Mouse (Mus musculus) WW6 (cell line): Measurements from ENCODE around the gene Prkn.

Experiments
- DNase-seq: peaks from one replicate; pipeline ENCODE4 v3.0.0-alpha.2; 2013; ENCODE audit warnings: low read depth, low spot score

Gene Prkn

GRCm38 (mm10) chr17:11844436-11844835 is 1004.3 kb downstream of the Prkn start:
- DNase-seq: no peak

- DNase-seq: no peak
These were observed 1004.8 kb downstream of the Prkn start for GRCm38 (mm10) chr17:11844989-11845388.

GRCm38 (mm10) chr17:11845506-11845905 is 1005.3 kb downstream of the Prkn start:
- DNase-seq: no peak

GRCm38 (mm10) chr17:11854571-11854970 is 1014.4 kb downstream of the Prkn start:
- DNase-seq: no peak

GRCm38 (mm10) chr17:11858772-11859405 is 1018.7 kb downstream of the Prkn start:
- DNase-seq: no peak

GRCm38 (mm10) chr17:11861178-11861577 is 1021.0 kb downstream of the Prkn start:
- no peak for DNase-seq

- no peak for DNase-seq
These were observed 1022.2 kb downstream of the Prkn start for GRCm38 (mm10) chr17:11862360-11862759.

- no peak for DNase-seq
These were observed 1022.8 kb downstream of the Prkn start for GRCm38 (mm10) chr17:11863017-11863416.

- DNase-seq: no peak
These were observed 1026.0 kb downstream of the Prkn start for GRCm38 (mm10) chr17:11866231-11866630.

- no peak for DNase-seq
These were observed 1027.3 kb downstream of the Prkn start for GRCm38 (mm10) chr17:11867334-11868095.

GRCm38 (mm10) chr17:11870546-11870945 is 1030.4 kb downstream of the Prkn start:
- no peak for DNase-seq

- no peak for DNase-seq
These were observed 1036.1 kb downstream of the Prkn start for GRCm38 (mm10) chr17:11876240-11876639.

GRCm38 (mm10) chr17:11881110-11881820 is 1041.1 kb downstream of the Prkn start:
- DNase-seq: no peak

GRCm38 (mm10) chr17:11885601-11886000 is 1045.4 kb downstream of the Prkn start:
- DNase-seq: no peak

GRCm38 (mm10) chr17:11886963-11887362 is 1046.8 kb downstream of the Prkn start:
- DNase-seq: no peak

- DNase-seq: no peak
These were observed 1047.5 kb downstream of the Prkn start for GRCm38 (mm10) chr17:11887591-11888205.

GRCm38 (mm10) chr17:11888806-11889205 is 1048.6 kb downstream of the Prkn start:
- no peak for DNase-seq

GRCm38 (mm10) chr17:11900300-11900699 is 1060.1 kb downstream of the Prkn start:
- DNase-seq: no peak

GRCm38 (mm10) chr17:11901731-11902130 is 1061.5 kb downstream of the Prkn start:
- no peak for DNase-seq

GRCm38 (mm10) chr17:11903001-11903400 is 1062.8 kb downstream of the Prkn start:
- no peak for DNase-seq

GRCm38 (mm10) chr17:11910668-11911398 is 1070.6 kb downstream of the Prkn start:
- DNase-seq: no peak
